Mouse (Mus musculus): Measurements from ENCODE around the gene Pnmal2.

Pnmal2 gene

DNA sequence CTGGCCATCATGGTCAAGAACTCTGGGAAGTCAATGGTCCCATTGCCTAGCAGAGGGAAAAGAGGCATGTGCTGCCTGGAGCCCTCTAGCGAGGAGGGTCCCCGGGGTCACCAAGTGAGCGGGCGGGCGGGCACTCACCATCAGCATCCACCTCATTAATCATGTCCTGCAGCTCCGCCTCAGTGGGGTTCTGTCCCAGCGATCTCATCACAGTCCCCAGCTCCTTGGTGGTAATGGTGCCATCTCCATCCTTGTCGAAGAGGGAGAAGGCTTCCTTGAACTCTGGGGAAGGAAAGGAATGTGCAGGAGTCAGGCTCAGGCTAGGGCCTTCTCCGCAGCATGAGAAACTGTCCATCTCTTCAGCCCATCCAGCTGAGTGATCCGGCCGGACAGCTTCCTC, 27.0 kb upstream of the Pnmal2 start:
- in situ Hi-C loops (cut with MboI, MseI): no loop called here

DNA sequence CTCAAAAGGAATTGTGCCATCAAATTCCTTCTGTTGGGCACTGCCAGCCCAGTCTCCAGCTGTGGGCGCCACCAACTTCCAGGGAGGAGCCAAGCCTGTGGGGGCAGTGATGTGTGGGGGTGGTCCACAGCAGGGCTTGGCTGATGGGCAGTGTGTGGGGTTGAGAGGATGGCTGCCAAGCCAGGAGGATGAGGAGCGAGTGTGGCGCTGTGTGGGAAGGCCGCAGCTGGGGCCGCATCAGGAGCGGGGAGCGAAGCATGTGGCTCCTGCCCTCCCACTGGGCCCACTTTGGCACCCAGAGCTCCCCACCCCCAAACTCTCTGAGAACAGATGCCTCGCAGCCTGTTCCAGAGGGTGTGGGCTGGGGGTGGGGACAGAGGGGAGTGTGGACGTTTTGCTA, 26.5 kb upstream of the Pnmal2 start:
- in situ Hi-C loops (cut with MboI, MseI): no loop called here

DNA sequence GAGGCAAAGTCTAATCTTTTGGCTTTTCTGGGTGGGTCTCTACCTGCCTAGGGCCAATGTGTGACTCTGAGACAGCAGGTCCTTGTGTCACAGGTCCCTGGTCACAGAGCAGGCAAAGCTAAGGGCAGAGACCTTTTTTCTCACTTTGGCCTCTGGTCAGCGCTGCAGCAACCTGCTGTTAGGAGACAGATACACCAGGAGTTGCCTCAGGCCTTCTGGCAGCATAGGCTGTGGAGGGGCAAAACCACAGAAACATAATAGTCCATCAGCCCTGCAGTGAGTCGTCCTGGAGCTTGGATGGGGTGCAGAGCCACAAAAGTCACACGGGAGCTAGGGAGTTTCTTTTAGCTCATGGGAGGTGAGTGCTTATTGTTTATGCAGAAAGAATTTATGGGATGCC, 25.8 kb upstream of the Pnmal2 start:
- in situ Hi-C loops (cut with MboI, MseI): no loop called here

- in situ Hi-C loops (cut with MboI, MseI): loop anchor here (5.0 kb wide), 1 partner anchor 62 kb away; no protein-coding TSS in a partner anchor
These were observed 24.9 kb upstream of the Pnmal2 start for GRCm38 (mm10) chr7:16919395-16920149.

- in situ Hi-C loops (cut with MboI, MseI): loop anchor here (5.0 kb wide), 1 partner anchor 63 kb away; no protein-coding TSS in a partner anchor
These were observed 24.3 kb upstream of the Pnmal2 start for GRCm38 (mm10) chr7:16920150-16920579.

DNA sequence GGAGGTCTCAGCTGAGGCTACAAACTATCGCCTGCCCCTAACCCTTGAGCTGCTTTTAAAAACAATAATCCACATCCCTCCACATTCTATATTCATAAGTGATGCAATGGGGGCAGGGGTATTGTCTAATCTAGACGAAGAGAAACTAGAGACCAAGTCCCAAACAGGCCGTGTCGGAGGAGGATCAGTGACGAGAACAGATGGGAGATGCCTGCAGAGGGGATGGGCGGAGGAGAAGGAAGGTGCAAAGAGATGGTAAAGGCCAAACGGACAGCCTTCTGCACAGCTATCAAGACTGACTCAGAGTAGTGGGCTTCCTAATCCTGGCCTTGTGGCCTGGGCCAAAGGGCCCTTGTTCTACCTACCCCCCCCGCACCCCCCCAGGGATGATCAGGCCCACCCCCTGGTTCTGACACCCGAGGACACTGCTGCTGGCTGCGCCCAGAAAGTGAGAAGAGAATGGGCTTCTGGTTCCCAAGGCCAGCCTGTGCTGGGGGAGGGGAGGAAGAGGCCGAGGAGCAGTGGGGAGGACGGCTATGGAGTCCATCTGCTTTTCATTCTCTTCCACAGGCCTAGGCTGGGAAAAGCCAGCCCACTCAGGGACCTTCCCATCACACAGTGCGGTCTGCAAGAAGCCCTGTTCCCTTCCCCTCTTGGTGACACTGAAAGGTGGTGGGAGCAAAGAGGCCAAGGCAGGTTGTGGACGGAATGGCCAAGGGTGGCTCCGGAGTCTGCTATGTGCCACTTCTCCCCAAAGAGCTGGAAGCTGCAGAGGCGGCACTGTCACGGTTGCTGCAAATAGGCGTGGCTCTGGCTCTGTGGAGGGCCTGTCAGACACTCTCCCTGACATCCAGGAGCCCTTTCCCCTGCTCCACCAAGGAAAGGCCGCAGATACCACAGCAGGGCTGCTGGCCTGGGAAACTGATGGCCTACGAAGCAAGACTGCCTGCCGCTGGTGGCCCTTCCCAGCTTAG, 23.4 kb upstream of the Pnmal2 start:
- in situ Hi-C loops (cut with MboI, MseI): loop anchor here (5.0 kb wide), 1 partner anchor 64 kb away; no protein-coding TSS in a partner anchor

GRCm38 (mm10) chr7:16921881-16922335, 22.6 kb upstream of the Pnmal2 start:
- in situ Hi-C loops (cut with MboI, MseI): loop anchor here (5.0 kb wide), 1 partner anchor 65 kb away; no protein-coding TSS in a partner anchor

- in situ Hi-C loops (cut with MboI, MseI): loop anchor here (5.0 kb wide), 1 partner anchor 65 kb away; no protein-coding TSS in a partner anchor
These were observed 22.0 kb upstream of the Pnmal2 start for GRCm38 (mm10) chr7:16922360-16922973.

DNA sequence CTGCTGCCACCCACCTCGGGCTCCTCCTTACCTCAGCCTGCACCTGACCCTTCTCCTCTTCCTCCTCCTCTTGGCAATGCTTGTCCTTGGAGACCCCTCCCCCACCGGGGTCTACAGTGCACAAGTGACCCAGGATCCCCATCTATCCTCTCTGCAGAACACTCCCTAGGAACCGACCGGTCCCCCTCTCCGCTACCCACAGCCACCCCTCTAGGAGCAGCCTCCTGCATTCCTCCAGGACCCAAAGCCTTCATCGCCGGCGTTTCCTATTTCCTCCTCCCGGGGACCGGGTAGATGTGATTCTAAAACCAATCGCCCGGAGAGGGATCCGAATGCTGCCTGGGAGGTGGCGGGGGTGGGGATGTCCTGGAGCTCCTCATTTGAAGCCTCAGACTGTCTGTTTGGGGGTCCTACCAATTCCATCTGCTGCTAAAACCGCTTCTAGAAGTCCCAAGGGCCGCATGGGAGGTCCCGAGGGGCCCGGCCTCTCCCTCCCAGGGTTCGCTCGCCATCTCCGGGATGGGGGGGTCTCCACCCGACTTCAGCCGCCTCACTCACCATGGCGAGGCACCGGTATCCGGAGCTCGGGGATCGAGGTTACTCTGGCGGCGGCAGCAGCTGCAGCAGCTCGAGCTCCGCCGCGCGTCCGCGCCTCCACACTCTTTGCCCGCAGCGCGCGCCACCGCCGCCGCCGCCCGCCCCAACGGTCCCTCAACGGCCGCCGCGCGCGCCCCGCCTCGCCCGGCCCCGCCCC, 21.0 kb upstream of the Pnmal2 start:
- in situ Hi-C loops (cut with MboI, MseI): loop anchor here (5.0 kb wide), 1 partner anchor 66 kb away; no protein-coding TSS in a partner anchor

GRCm38 (mm10) chr7:16924037-16924834, 20.2 kb upstream of the Pnmal2 start, which contains the start of gene Calm3:
TSS of gene Calm3 (minus strand) at chr7:16924114.
- in situ Hi-C loops (cut with MboI, MseI): loop anchor here (5.0 kb wide), 1 partner anchor 67 kb away; no protein-coding TSS in a partner anchor

GRCm38 (mm10) chr7:16928341-16928740, 16.1 kb upstream of the Pnmal2 start:
- in situ Hi-C loops (cut with MboI, MseI): no loop called here

DNA sequence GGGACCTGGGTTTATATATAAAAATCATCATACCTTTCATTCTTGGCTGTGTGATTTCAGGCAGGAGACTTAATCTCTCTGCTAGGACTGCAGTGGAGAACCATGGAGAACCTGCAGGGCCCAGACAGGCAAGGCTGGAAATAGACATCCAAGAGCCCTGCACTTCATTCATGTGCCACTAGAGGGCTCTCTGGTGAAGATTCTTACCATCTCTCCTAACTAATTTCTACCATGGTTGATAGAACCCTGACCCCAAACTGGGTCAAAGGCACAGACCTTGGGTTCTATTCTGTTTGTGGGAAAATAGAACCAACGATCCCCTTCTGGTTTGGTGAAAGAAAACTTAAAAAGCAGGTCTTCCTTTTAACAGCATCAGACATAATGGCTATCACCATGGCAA, 13.6 kb upstream of the Pnmal2 start:
- in situ Hi-C loops (cut with MboI, MseI): loop anchor here (5.0 kb wide), 2 partner anchors 71 to 121 kb away; no protein-coding TSS in a partner anchor

GRCm38 (mm10) chr7:16931968-16932627, 12.4 kb upstream of the Pnmal2 start:
- in situ Hi-C loops (cut with MboI, MseI): loop anchor here (5.0 kb wide), 2 partner anchors 70 to 120 kb away; no protein-coding TSS in a partner anchor

DNA sequence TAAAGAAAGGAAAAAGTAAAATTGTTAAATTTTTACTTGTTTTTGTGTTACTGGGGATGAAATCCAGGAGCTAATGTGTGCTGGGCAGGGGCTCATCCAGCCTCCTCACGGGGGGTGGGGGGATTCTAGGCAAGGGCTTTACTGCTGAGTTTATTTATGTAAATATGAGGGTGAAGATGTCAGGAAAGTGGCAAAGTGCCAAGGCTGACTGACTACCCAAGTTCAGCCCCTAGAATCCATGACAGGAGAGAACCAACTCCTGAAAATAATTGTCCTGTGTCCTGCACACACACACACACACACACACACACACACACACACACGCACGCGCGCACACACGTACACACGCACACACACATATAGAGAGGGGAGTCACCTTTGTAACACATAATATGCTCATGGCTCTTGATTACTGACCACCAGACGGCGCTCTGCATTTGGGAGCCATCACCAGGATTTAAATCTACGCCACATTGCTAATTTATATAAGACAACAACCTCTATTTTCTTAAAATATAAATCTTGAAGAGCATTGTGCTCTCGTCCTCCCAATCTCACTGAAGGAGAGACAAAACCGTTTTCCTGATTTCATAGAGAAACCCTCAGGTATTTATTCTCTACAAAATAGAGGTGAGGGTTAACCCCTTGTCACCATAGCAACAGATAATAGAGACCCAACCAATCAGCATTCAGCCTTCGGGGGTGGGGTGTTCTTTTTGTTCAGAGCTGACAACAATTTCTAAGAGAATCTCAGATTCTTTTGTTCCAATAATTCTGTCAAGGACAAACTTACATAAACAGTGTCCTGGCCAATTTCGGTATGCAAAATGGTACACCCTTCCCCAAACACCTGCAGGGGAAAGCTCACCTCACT, 11.5 kb upstream of the Pnmal2 start:
- in situ Hi-C loops (cut with MboI, MseI): loop anchor here (5.0 kb wide), 2 partner anchors 69 to 119 kb away; no protein-coding TSS in a partner anchor

DNA sequence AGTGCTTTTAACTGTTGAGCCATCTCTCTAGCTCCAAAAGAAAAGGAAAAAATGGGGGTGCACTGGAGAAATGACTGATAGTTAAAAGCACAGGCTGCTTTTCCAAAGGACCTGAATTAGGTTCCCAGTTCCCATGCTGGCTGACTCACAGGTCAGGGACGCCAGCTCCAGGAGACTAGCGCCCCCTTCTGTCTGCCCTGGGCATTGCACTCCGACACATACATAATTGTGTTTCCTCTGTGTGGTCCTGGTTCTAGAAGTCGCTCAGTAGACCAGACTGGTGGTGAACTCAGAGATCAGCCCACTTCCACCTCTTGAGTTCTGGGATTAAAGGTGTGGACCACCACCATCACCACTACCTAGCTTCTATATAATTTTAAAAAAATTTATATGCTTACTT, 7.2 kb upstream of the Pnmal2 start:
- in situ Hi-C loops (cut with MboI, MseI): no loop called here

DNA sequence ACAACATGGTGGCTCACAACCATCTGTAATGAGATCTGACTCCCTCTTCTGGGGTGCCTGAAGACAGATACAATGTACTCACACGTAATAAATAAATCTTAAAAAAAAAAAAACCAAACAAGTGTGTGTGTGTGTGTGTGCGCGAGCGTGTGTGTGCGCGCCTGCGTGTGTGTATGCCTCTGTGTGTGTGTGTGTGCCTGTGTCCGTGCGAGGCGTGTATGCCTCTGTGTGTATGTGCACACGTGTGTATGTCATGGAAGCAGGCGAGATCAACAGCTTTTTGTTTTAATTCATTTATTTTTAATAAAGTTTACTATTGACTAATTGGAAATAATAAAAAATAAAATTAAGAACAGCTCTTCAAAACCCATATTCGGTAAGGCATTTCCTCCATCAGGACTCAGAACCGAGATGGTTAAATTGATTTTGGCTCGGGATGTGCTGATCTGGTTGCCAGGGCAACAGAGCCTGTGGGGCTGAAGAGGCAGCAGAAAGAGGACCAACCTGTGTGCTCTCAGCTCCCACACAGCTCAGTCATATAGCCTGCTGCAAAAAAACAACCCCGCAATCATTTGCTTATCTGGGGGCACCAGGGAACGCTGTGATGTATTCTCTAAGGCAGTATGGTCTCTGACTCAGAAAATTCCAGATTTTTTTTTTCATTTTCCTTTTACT, 6.2 kb upstream of the Pnmal2 start:
- in situ Hi-C loops (cut with MboI, MseI): no loop called here

DNA sequence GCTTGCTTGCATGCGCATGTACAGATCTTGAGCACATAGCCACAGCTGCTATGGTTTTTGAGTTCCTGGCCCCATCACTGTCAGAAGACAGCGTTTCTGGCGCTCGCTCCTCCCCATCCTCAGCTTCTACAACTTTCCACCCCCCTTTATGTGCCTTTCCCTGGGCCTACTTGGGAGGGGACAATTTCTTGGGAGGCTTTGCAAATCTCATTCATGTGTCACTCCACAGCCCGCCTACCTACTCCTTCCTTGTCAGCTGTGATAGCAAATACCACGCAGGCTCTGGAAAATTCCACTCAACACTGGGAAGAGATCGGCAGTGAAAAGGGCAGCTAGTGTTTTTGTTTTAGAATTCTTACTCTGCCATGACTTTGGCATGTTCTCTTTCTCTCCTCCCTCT, 4.2 kb upstream of the Pnmal2 start:
- in situ Hi-C loops (cut with MboI, MseI): no loop called here
